Mouse (Mus musculus): ENCODE measurements around the gene Tmem86b. TPM values are rescaled to one million over a fixed set of nuclear protein-coding genes. Genes with fewer than 3 reads are reported as not detected.

The Tmem86b gene
- 0.75 and 1.0 TPM in 2 replicates for polyA plus RNA-seq (2015; fragmentation: Nextera tagmentation; extraction: Ambion mirVana)

DNA sequence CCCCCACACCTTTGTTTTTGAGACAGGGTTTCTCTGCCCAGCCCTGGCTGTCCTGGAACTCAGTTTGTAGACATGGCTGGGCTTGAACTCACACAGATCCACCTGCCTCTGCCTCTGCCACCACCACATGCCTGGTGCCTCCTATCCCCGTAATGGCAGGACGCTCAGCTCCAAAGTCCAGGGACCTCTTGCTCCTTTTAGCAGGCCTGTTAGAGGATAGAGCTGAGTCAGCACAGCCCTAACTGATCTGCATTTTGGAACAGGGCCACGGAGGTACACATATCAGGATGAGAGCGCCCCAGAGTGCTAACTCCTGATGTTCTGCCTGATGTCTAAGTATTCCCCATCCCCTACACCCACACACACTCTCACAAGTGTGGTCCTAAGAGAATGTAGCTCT lies at the start of gene Tmem86b:
Gene Tmem86b (minus strand): TSS at position 392 of the 400 bp plus-strand sequence.

DNA sequence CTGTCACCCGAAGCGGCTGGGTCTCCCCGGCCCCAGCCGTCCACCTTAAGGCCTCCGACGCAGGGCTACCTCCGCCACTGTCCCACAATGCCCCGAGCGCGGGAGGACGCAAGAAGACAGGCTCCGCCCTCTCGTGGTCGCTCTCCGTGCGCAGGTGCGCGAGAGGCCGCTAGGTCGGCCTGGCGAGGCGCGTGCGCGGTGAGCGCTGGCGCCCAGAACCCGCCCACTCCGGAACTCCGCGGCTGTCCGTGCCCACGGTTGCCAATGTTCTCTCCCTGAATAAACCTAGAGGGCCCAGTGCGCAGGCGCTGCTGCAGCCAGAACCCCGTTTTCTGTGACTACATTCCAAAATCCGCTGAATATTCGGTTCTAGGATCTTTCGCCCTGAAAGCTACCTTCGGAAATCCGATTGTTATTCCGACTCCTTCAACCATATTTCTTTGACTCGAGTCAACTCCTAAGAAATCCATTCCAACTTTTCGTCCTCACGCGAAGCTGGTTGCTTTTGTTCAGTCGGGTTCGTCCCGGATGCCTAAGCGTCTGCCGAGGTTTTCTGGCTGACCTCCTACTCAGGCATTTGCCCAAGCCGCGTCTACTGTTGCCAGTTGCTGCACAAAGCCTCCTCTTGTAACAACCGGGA lies 27.8 kb upstream of the Tmem86b start, which contains the start of gene Ppp6r1:
Gene Ppp6r1 (minus strand): TSS at position 108 of the 640 bp plus-strand sequence.

DNA sequence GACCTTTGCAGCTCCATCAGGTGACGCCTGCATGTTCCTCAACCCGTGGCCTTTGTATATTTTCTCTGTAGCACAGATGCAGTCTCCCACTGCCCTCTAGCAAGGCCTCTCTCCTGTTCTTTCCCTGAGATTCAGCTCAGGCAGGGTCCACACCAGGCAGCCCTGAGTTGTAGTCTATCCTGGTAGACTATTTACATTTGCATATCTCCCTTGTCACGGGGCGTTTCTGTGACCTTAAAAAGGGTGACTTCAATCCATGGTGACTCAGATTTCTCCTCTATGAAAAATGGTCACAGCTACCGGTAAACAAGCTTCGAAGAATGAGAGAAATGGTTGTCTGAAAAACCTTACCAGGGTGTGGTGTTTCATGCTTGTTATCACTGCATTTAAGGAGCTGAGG lies 27.3 kb downstream of the Tmem86b start, which contains the start of gene Ptprh:
Gene Ptprh (minus strand): TSS at position 169 of the 400 bp plus-strand sequence.

Small RNAs within 50 kb of the gene (microRNA-seq; reads per million reads assigned to microRNA genes)
- not detected for gene Gm23577

Other genes starting within 250 kb of the Tmem86b start
- gene Gp6, start 233.7 kb downstream of the Tmem86b start, polyA plus RNA-seq (2015; fragmentation: Nextera tagmentation; extraction: Ambion mirVana) = not detected in 2 replicates
- 34.3 and 37.5 TPM in 2 replicates for gene Rdh13, start 185.8 kb downstream of the Tmem86b start, polyA plus RNA-seq (2015; fragmentation: Nextera tagmentation; extraction: Ambion mirVana)
- gene Eps8l1, start 170.7 kb downstream of the Tmem86b start, polyA plus RNA-seq (2015; fragmentation: Nextera tagmentation; extraction: Ambion mirVana) = 6.5 and 7.8 TPM in 2 replicates
- gene Ppp1r12c, start 129.7 kb downstream of the Tmem86b start, polyA plus RNA-seq (2015; fragmentation: Nextera tagmentation; extraction: Ambion mirVana) = 45.1 and 47.7 TPM in 2 replicates
- gene Tnnt1, start 115.0 kb downstream of the Tmem86b start, polyA plus RNA-seq (2015; fragmentation: Nextera tagmentation; extraction: Ambion mirVana) = 1.9 and 3.6 TPM in 2 replicates
- 2.0 and 2.4 TPM in 2 replicates for gene Tnni3, start 107.2 kb downstream of the Tmem86b start, polyA plus RNA-seq (2015; fragmentation: Nextera tagmentation; extraction: Ambion mirVana)
- 1.5 and 2.1 TPM in 2 replicates for gene Dnaaf3, start 99.0 kb downstream of the Tmem86b start, polyA plus RNA-seq (2015; fragmentation: Nextera tagmentation; extraction: Ambion mirVana)
- gene Syt5, start 83.9 kb downstream of the Tmem86b start, polyA plus RNA-seq (2015; fragmentation: Nextera tagmentation; extraction: Ambion mirVana) = 82.1 and 85.1 TPM in 2 replicates
- 0.45 and 0.60 TPM in 2 replicates for gene Ptprh, start 27.4 kb downstream of the Tmem86b start, polyA plus RNA-seq (2015; fragmentation: Nextera tagmentation; extraction: Ambion mirVana)
- 11.9 and 12.9 TPM in 2 replicates for gene Ppp6r1, start 27.6 kb upstream of the Tmem86b start, polyA plus RNA-seq (2015; fragmentation: Nextera tagmentation; extraction: Ambion mirVana)
- gene Hspbp1, start 53.6 kb upstream of the Tmem86b start, polyA plus RNA-seq (2015; fragmentation: Nextera tagmentation; extraction: Ambion mirVana) = 159 and 162 TPM in 2 replicates
- gene Brsk1, start 59.2 kb upstream of the Tmem86b start, polyA plus RNA-seq (2015; fragmentation: Nextera tagmentation; extraction: Ambion mirVana) = 9.4 and 9.6 TPM in 2 replicates
- gene Tmem150b, start 93.8 kb upstream of the Tmem86b start, polyA plus RNA-seq (2015; fragmentation: Nextera tagmentation; extraction: Ambion mirVana) = 0.13 TPM in 1 of 2 replicates, not detected in the other
- 27.9 and 32.2 TPM in 2 replicates for gene Kmt5c, start 108.7 kb upstream of the Tmem86b start, polyA plus RNA-seq (2015; fragmentation: Nextera tagmentation; extraction: Ambion mirVana)
- gene Cox6b2, start 121.7 kb upstream of the Tmem86b start, polyA plus RNA-seq (2015; fragmentation: Nextera tagmentation; extraction: Ambion mirVana) = 64.8 and 72.7 TPM in 2 replicates
- not detected in 2 replicates for gene Fam71e2, start 139.9 kb upstream of the Tmem86b start, polyA plus RNA-seq (2015; fragmentation: Nextera tagmentation; extraction: Ambion mirVana)
- gene Il11, start 151.4 kb upstream of the Tmem86b start, polyA plus RNA-seq (2015; fragmentation: Nextera tagmentation; extraction: Ambion mirVana) = 1.3 and 1.4 TPM in 2 replicates
- not detected in 2 replicates for gene Tmem190, start 151.5 kb upstream of the Tmem86b start, polyA plus RNA-seq (2015; fragmentation: Nextera tagmentation; extraction: Ambion mirVana)
- 15.1 and 19.9 TPM in 2 replicates for gene Tmem238, start 158.2 kb upstream of the Tmem86b start, polyA plus RNA-seq (2015; fragmentation: Nextera tagmentation; extraction: Ambion mirVana)
- 306 and 332 TPM in 2 replicates for gene Rpl28, start 161.5 kb upstream of the Tmem86b start, polyA plus RNA-seq (2015; fragmentation: Nextera tagmentation; extraction: Ambion mirVana)
- 236 and 237 TPM in 2 replicates for gene Ube2s, start 181.2 kb upstream of the Tmem86b start, polyA plus RNA-seq (2015; fragmentation: Nextera tagmentation; extraction: Ambion mirVana)
- 8.2 and 11.1 TPM in 2 replicates for gene Shisa7, start 213.3 kb upstream of the Tmem86b start, polyA plus RNA-seq (2015; fragmentation: Nextera tagmentation; extraction: Ambion mirVana)
- 3.1 and 4.0 TPM in 2 replicates for gene Isoc2b, start 238.8 kb upstream of the Tmem86b start, polyA plus RNA-seq (2015; fragmentation: Nextera tagmentation; extraction: Ambion mirVana)
- gene Isoc2a, start 245.7 kb upstream of the Tmem86b start, polyA plus RNA-seq (2015; fragmentation: Nextera tagmentation; extraction: Ambion mirVana) = 0.85 and 0.86 TPM in 2 replicates

Measured in neural tube, postnatal 0 days (tissue).